Mouse (Mus musculus): ENCODE data around the gene Rgs7bp. TPM values are rescaled to one million over a fixed set of nuclear protein-coding genes. Genes with fewer than 3 reads are reported as not detected.
"Not testable (repeated sequence)": the region's sequence is repeated elsewhere in the genome, so short reads cannot be mapped to it uniquely, and the experiment has no call there.

Rgs7bp gene
- polyA plus RNA-seq, 1 experiment from 2014 or later = 1.4 TPM

GRCm38 (mm10) chr13:104937759-104938158 lies 117.0 kb downstream of the Rgs7bp start:
- Histone ChIP-seq H3K9ac (ENCODE audit: low read length) (no peak overlapping the region), H3K36me3 (ENCODE audit: control insufficient read depth, insufficient read depth, low read length) (no peaks in the 10 kb centered on the region), H3K4me3 (ENCODE audit: low read depth, low read length) (no peak overlapping the region; the same call in 1 of the 2 replicates), H3K27me3 (ENCODE audit: control insufficient read depth, insufficient read depth, low read length) (no peaks in the 10 kb centered on the region), H3K4me2 (ENCODE audit: low read depth, low read length, severe bottlenecking) (peak overlapping the region; percentile 34; the same call in 1 of the 2 replicates), H3K27ac (ENCODE audit: low read depth, low read length) (no peak overlapping the region), H3K4me1 (replicated peaks; ENCODE audit: control insufficient read depth, insufficient read depth, low read length) (0 out of 2 replicates have a peak, but pooled peaks cover 5% of the 10 kb centered on the region), H3K9me3 (ENCODE audit: control insufficient read depth, low read length) (no peaks in the 10 kb centered on the region)
- WGBS = 25% methylated on average over 6 of the region's 6 CpGs
- ATAC-seq (replicated peaks; ENCODE audit: low FRiP score) (peak; percentile 39; the same call in 1 of the 2 replicates), DNase-seq (ENCODE audit: low spot score) (no peak)

- DNase-seq (ENCODE audit: low spot score) = no peak
- H3K4me3 ChIP-seq (ENCODE audit: low read depth, low read length) = no peak overlapping the region
- H3K27ac ChIP-seq (ENCODE audit: low read depth, low read length) = no peak overlapping the region
- ATAC-seq (replicated peaks; ENCODE audit: low FRiP score) = no peak
- no peaks in the 10 kb centered on the region for H3K27me3 ChIP-seq (ENCODE audit: control insufficient read depth, insufficient read depth, low read length)
- no peaks in the 10 kb centered on the region for H3K9me3 ChIP-seq (ENCODE audit: control insufficient read depth, low read length)
- 82% methylated on average over 2 of the region's 2 CpGs for WGBS
- 0 out of 2 replicates have a peak, but pooled peaks cover 5% of the 10 kb centered on the region for H3K4me1 ChIP-seq (replicated peaks; ENCODE audit: control insufficient read depth, insufficient read depth, low read length)
- H3K9ac ChIP-seq (ENCODE audit: low read length) = no peak overlapping the region
- H3K36me3 ChIP-seq (ENCODE audit: control insufficient read depth, insufficient read depth, low read length) = no peaks in the 10 kb centered on the region
- no peak overlapping the region for H3K4me2 ChIP-seq (ENCODE audit: low read depth, low read length, severe bottlenecking)
Observed at GRCm38 (mm10) chr13:104936586-104936985, 118.1 kb downstream of the Rgs7bp start.

GRCm38 (mm10) chr13:104931635-104932532 lies 122.8 kb downstream of the Rgs7bp start:
- DNase-seq (ENCODE audit: low spot score) (no peak), ATAC-seq (replicated peaks; ENCODE audit: low FRiP score) (no peak)
- WGBS = 84% methylated on average over 6 of the region's 6 CpGs
- no peaks in the 10 kb centered on the region for H3K9me3 ChIP-seq (ENCODE audit: control insufficient read depth, low read length)
- 0 out of 2 replicates have a peak, but pooled peaks cover under 1% of the 10 kb centered on the region for H3K4me1 ChIP-seq (replicated peaks; ENCODE audit: control insufficient read depth, insufficient read depth, low read length)
- no peak overlapping the region for H3K27ac ChIP-seq (ENCODE audit: low read depth, low read length)
- no peaks in the 10 kb centered on the region for H3K27me3 ChIP-seq (ENCODE audit: control insufficient read depth, insufficient read depth, low read length)
- H3K36me3 ChIP-seq (ENCODE audit: control insufficient read depth, insufficient read depth, low read length) = no peaks in the 10 kb centered on the region
- no peak overlapping the region for H3K4me3 ChIP-seq (ENCODE audit: low read depth, low read length)
- H3K4me2 ChIP-seq (ENCODE audit: low read depth, low read length, severe bottlenecking) = no peak overlapping the region
- H3K9ac ChIP-seq (ENCODE audit: low read length) = no peak overlapping the region

- DNase-seq (ENCODE audit: low spot score) = no peak
- Histone ChIP-seq H3K36me3 (ENCODE audit: control insufficient read depth, insufficient read depth, low read length) (no peaks in the 10 kb centered on the region), H3K4me1 (replicated peaks; ENCODE audit: control insufficient read depth, insufficient read depth, low read length) (no peaks in the 10 kb centered on the region), H3K4me3 (ENCODE audit: low read depth, low read length) (no peak overlapping the region), H3K4me2 (ENCODE audit: low read depth, low read length, severe bottlenecking) (no peak overlapping the region), H3K27ac (ENCODE audit: low read depth, low read length) (no peak overlapping the region), H3K27me3 (ENCODE audit: control insufficient read depth, insufficient read depth, low read length) (no peaks in the 10 kb centered on the region), H3K9me3 (ENCODE audit: control insufficient read depth, low read length) (no peaks in the 10 kb centered on the region), H3K9ac (ENCODE audit: low read length) (no peak overlapping the region)
- 80% methylated on average over 3 of the region's 3 CpGs for WGBS
- no peak for ATAC-seq (replicated peaks; ENCODE audit: low FRiP score)
Observed at GRCm38 (mm10) chr13:104930814-104931213, 123.9 kb downstream of the Rgs7bp start.

GRCm38 (mm10) chr13:104918663-104919062 lies 136.1 kb downstream of the Rgs7bp start:
- ATAC-seq (replicated peaks; ENCODE audit: low FRiP score) = no peak
- no peaks in the 10 kb centered on the region for H3K27me3 ChIP-seq (ENCODE audit: control insufficient read depth, insufficient read depth, low read length)
- H3K4me3 ChIP-seq (ENCODE audit: low read depth, low read length) = no peak overlapping the region
- H3K9me3 ChIP-seq (ENCODE audit: control insufficient read depth, low read length) = no peaks in the 10 kb centered on the region
- no peaks in the 10 kb centered on the region for H3K36me3 ChIP-seq (ENCODE audit: control insufficient read depth, insufficient read depth, low read length)
- no peak overlapping the region for H3K9ac ChIP-seq (ENCODE audit: low read length)
- H3K4me1 ChIP-seq (replicated peaks; ENCODE audit: control insufficient read depth, insufficient read depth, low read length) = no peaks in the 10 kb centered on the region
- no peak for DNase-seq (ENCODE audit: low spot score)
- WGBS = 80% methylated on average over 16 of the region's 16 CpGs
- H3K27ac ChIP-seq (ENCODE audit: low read depth, low read length) = no peak overlapping the region
- no peak overlapping the region for H3K4me2 ChIP-seq (ENCODE audit: low read depth, low read length, severe bottlenecking)

GRCm38 (mm10) chr13:104916771-104917170 lies 138.0 kb downstream of the Rgs7bp start:
- H3K27ac ChIP-seq (ENCODE audit: low read depth, low read length); H3K9ac ChIP-seq (ENCODE audit: low read length); DNase-seq (ENCODE audit: low spot score); H3K4me1 ChIP-seq (replicated peaks; ENCODE audit: control insufficient read depth, insufficient read depth, low read length); H3K4me2 ChIP-seq (ENCODE audit: low read depth, low read length, severe bottlenecking); H3K27me3 ChIP-seq (ENCODE audit: control insufficient read depth, insufficient read depth, low read length); ATAC-seq (replicated peaks; ENCODE audit: low FRiP score); H3K9me3 ChIP-seq (ENCODE audit: control insufficient read depth, low read length); H3K4me3 ChIP-seq (ENCODE audit: low read depth, low read length); H3K36me3 ChIP-seq (ENCODE audit: control insufficient read depth, insufficient read depth, low read length): not testable (repeated sequence)
- WGBS = 82% methylated on average over 6 of the region's 6 CpGs

- H3K9me3 ChIP-seq (ENCODE audit: control insufficient read depth, low read length) = no peaks in the 10 kb centered on the region
- WGBS = 83% methylated on average over 2 of the region's 2 CpGs
- H3K4me1 ChIP-seq (replicated peaks; ENCODE audit: control insufficient read depth, insufficient read depth, low read length) = no peaks in the 10 kb centered on the region
- no peak overlapping the region for H3K9ac ChIP-seq (ENCODE audit: low read length)
- H3K27ac ChIP-seq (ENCODE audit: low read depth, low read length) = no peak overlapping the region
- H3K36me3 ChIP-seq (ENCODE audit: control insufficient read depth, insufficient read depth, low read length) = no peaks in the 10 kb centered on the region
- H3K4me3 ChIP-seq (ENCODE audit: low read depth, low read length) = no peak overlapping the region
- H3K27me3 ChIP-seq (ENCODE audit: control insufficient read depth, insufficient read depth, low read length) = no peaks in the 10 kb centered on the region
- no peak overlapping the region for H3K4me2 ChIP-seq (ENCODE audit: low read depth, low read length, severe bottlenecking)
- DNase-seq (ENCODE audit: low spot score) (no peak), ATAC-seq (replicated peaks; ENCODE audit: low FRiP score) (no peak)
Observed at GRCm38 (mm10) chr13:104916106-104916505, 138.6 kb downstream of the Rgs7bp start.

GRCm38 (mm10) chr13:104914288-104914895 lies 140.3 kb downstream of the Rgs7bp start:
- Histone ChIP-seq H3K4me3 (ENCODE audit: low read depth, low read length) (no peak overlapping the region), H3K27me3 (ENCODE audit: control insufficient read depth, insufficient read depth, low read length) (no peaks in the 10 kb centered on the region), H3K36me3 (ENCODE audit: control insufficient read depth, insufficient read depth, low read length) (no peaks in the 10 kb centered on the region), H3K4me2 (ENCODE audit: low read depth, low read length, severe bottlenecking) (no peak overlapping the region), H3K9me3 (ENCODE audit: control insufficient read depth, low read length) (no peaks in the 10 kb centered on the region), H3K4me1 (replicated peaks; ENCODE audit: control insufficient read depth, insufficient read depth, low read length) (no peaks in the 10 kb centered on the region), H3K9ac (ENCODE audit: low read length) (no peak overlapping the region), H3K27ac (ENCODE audit: low read depth, low read length) (no peak overlapping the region)
- no peak for DNase-seq (ENCODE audit: low spot score)
- 88% methylated on average over 17 of the region's 17 CpGs for WGBS
- peak; percentile 24; the same call in 1 of the 2 replicates for ATAC-seq (replicated peaks; ENCODE audit: low FRiP score)
